Mouse (Mus musculus) heart, adult 2 months (tissue): ENCODE measurements around the gene Gpr84.
A peak's percentile ranks its signal among the peaks of the same experiment; 100 is the strongest.

ENCODE experiments used
- CTCF ChIP-seq: fragments of 200-600 bp; IDR thresholded peaks from 2 replicates; pipeline ENCODE4 v1.8.1; 2022; ENCODE audit warnings: antibody characterized with exemption, mild to moderate bottlenecking, moderate library complexity
- POLR2A ChIP-seq: fragments of 200-500 bp; IDR thresholded peaks from 2 replicates; pipeline ENCODE4 v1.6.1; 2011; ENCODE audit warnings: mild to moderate bottlenecking, low read depth, low read length, control low read depth; ENCODE audit not compliant: insufficient read depth

- TF ChIP-seq CTCF (peak; percentile 93), POLR2A (no peak)
These were observed 3.2 kb upstream of the Gpr84 start for GRCm38 (mm10) chr15:103313495-103314095.
